Mouse (Mus musculus) myocyte (in vitro differentiated cells): ENCODE results near the gene Ppp1cc.

Experiments used
- CEBPB ChIP-seq: IDR thresholded peaks from 2 replicates; pipeline ENCODE4 v1.6.1; 2011; ENCODE audit warnings: mild to moderate bottlenecking, moderate library complexity; ENCODE audit not compliant: poor library complexity, insufficient read depth, severe bottlenecking
- E2F4 ChIP-seq: IDR thresholded peaks from one replicate; pipeline ENCODE4 v1.6.1; 2011; ENCODE audit warnings: mild to moderate bottlenecking, control low read depth, moderate library complexity; ENCODE audit not compliant: insufficient read depth
- MAX ChIP-seq: IDR thresholded peaks from one replicate; pipeline ENCODE4 v1.6.1; 2011; ENCODE audit warnings: low read depth, mild to moderate bottlenecking, control low read depth
- MYOD1 ChIP-seq, 3 experiments: IDR thresholded peaks; one replicate each; pipeline ENCODE4 v1.6.1; 2011; ENCODE audit warnings: control low read depth in 2 of 3, low read depth in 2 of 3, mild to moderate bottlenecking in 2 of 3, moderate library complexity in 1 of 3; ENCODE audit not compliant: insufficient read length in 2 of 3, control insufficient read depth in 1 of 3
- MYOG ChIP-seq, 3 experiments: IDR thresholded peaks; one replicate each; pipeline ENCODE4 v1.6.1; 2011; ENCODE audit warnings: control low read depth in 2 of 3, low read depth in 2 of 3, mild to moderate bottlenecking in 2 of 3; ENCODE audit not compliant: insufficient read length in 2 of 3, control insufficient read depth in 1 of 3, insufficient read depth in 1 of 3
- POLR2A ChIP-seq: IDR thresholded peaks from one replicate; pipeline ENCODE4 v1.6.1; 2011; ENCODE audit warnings: low read depth, mild to moderate bottlenecking, control low read depth, moderate library complexity; ENCODE audit not compliant: insufficient read length
- POLR2AphosphoS2 ChIP-seq: IDR thresholded peaks from one replicate; pipeline ENCODE4 v1.6.1; 2011; ENCODE audit warnings: low read depth, control low read depth; ENCODE audit not compliant: insufficient read length
- REST ChIP-seq: IDR thresholded peaks from one replicate; pipeline ENCODE4 v1.6.1; 2011; ENCODE audit warnings: mild to moderate bottlenecking, control low read depth, moderate library complexity; ENCODE audit not compliant: insufficient read depth, insufficient read length
- SRF ChIP-seq: IDR thresholded peaks from one replicate; pipeline ENCODE4 v1.6.1; 2011; ENCODE audit warnings: low read depth; ENCODE audit not compliant: control insufficient read depth, insufficient read length
- TCF12 ChIP-seq: IDR thresholded peaks from one replicate; pipeline ENCODE4 v1.6.1; 2011; ENCODE audit warnings: mild to moderate bottlenecking, control low read depth; ENCODE audit not compliant: poor library complexity, insufficient read depth, severe bottlenecking
- TCF3 ChIP-seq: IDR thresholded peaks from one replicate; pipeline ENCODE4 v1.6.1; 2011; ENCODE audit warnings: low read depth, control low read depth; ENCODE audit not compliant: insufficient read length
- USF1 ChIP-seq: IDR thresholded peaks from one replicate; pipeline ENCODE4 v1.6.1; 2011; ENCODE audit warnings: low read depth, mild to moderate bottlenecking, control low read depth, moderate library complexity

DNA sequence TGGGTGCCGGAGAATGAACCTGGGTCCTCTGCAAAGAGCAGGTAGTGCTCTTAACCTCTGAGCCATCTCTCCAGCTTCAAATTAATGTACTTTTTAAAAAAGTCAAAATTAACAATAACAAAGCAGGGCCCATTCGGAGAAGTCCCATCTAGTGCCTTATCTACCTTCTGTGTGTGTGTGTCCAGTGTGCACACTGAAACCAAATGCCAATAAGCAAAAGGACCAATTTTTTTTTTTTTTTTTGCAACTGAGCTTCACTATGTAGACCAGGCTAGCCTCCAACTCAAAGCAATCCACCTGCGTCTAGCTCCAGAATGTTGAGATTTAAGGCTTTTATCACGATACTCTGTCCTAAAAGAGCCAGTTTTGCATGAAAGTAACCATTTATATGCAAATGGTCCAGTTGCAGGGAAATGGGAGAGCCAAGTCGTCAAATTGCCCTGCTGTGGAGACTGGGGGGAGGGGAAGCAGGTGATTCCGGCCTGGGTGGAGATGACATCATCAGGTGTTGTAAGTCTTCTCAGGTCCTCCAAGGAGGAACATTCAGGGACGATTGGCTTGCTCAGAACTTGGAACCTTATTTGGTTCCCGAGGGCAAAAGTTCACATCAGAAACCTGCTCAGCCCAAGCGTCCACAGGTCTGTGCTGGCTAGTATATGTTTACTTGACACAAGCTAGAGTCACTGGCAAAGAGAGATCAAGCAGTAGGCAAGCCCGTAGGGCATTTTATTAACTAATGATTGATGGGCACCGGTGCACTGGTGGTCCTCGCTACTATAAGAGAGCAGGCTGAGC, 33.4 kb downstream of the Ppp1cc start:
- TF ChIP-seq SRF, result no peak
- no peak for TF ChIP-seq USF1
- no peak for TF ChIP-seq TCF3
- TF ChIP-seq POLR2A, result no peak
- TF ChIP-seq CEBPB, result no peak
- no peak for TF ChIP-seq POLR2AphosphoS2
- TF ChIP-seq MAX, result no peak
- TF ChIP-seq TCF12, result no peak
- no peak for TF ChIP-seq MYOG (IDR thresholded peaks at IDR 0.05; ENCODE audit: control insufficient read depth in 1 of 3, insufficient read depth in 1 of 3, insufficient read length in 2 of 3, low read depth in 2 of 3)
- no peak for TF ChIP-seq REST
- TF ChIP-seq MYOD1 (IDR thresholded peaks at IDR 0.05; ENCODE audit: control insufficient read depth in 1 of 3, insufficient read length in 2 of 3, low read depth in 2 of 3), result no peak
- TF ChIP-seq E2F4, result no peak
